Mouse (Mus musculus) layer of hippocampus, adult 9-10 months (tissue): Measurements from ENCODE around the gene Galt.
A peak's percentile ranks its signal among the peaks of the same experiment; 100 is the strongest.

ENCODE experiments used
- DNase-seq: peaks from one replicate; pipeline ENCODE4 v3.0.0; 2022; ENCODE audit warnings: low spot score

Galt gene

DNA sequence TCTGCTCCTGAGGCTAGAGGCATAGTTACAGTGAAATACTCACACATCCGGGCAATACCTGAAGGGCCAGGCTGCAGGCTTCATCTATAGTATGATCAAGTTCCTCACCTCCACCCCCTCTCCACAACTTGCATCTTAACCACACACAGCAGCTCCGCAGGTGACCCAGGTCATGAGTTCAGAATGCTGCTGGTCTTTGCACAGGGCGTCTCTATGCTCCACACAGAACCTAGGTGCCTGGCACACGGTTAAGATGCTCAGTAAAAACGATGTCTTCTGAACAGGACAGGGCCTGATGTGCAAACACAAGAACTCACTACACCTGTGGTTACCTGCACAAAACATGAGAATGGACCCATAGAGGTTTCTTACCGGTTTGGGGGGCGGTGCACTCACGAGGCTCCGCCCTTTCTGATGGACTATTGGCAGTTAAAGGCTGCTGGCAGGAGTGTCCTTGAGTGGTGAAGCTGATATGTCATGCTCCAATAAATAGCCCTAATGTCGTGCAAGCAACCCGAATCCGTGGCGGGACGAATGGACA lies at the start of gene Galt:
TSS of gene Galt (plus strand) at position 432 of the 541 bp plus-strand sequence.
- no peak for DNase-seq

GRCm38 (mm10) chr4:41705922-41706754 lies 48.9 kb upstream of the Galt start:
- DNase-seq: no peak

GRCm38 (mm10) chr4:41707011-41707535 lies 48.0 kb upstream of the Galt start:
- no peak for DNase-seq

DNA sequence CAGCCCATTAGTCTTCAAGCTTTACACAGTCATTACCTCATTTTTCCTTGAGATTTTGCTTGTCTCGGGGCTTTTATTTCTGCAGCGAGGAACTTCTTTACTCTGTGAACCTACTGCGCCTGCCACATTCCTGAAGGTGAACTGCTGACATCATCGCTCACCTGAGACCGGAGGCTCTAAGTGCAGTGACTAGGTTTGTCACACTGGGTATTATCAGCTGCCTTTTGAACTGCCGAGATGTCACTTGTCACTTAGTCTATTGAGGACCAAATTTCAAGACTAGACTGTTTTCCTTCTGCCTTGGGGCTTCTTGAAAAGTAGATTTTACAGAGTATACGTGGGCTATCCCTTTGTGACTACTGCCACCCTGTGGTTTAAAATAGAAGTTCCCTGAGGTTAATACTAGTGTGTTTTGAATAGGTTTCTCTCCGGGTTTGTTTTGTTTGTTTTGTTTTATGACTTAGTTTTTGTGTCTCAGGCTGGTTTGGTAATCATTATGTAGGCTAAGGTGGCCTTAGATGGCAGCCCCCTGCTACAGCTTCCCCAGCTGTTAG lies 46.8 kb upstream of the Galt start:
- peak; percentile 83 for DNase-seq

- DNase-seq: no peak
These were observed 44.8 kb upstream of the Galt start for GRCm38 (mm10) chr4:41710229-41710628.

DNA sequence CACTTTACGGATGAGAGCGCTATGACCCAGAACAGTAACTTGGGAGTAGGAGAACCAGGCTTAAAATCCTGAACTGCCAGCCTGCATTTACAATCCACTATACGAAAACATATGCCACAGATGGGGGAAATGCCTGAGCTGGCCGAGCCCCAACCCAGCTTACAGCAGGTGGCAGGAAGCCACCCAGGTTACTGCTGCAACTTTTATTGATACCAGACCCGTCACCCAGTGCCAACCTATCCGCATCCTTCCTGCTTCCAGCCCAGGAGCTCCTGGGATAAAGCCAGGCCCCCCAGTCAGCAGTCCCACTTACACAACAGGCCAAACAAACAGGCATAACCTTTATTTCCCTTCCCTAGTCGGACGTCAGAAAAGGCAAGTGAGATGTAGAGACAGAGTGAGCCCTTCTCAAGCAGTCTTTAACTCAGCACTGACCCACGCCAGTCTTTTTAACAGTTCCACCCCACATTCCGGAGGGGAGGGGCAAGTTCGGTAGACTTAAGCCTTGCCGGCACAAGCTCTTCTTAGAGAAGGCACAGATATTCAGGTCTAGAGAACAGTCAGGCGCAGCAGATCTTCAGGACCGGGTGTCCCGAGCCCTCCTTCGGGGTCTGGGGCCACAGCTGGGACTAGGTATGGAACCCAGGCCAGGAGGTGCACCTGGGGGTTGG lies 43.2 kb upstream of the Galt start:
- no peak for DNase-seq

- no peak for DNase-seq
These were observed 42.4 kb upstream of the Galt start for GRCm38 (mm10) chr4:41712421-41713196.

- peak; percentile 65 for DNase-seq
These were observed 41.6 kb upstream of the Galt start, which contains the start of gene Rpp25l for GRCm38 (mm10) chr4:41713197-41714067. Gene Rpp25l, minus strand, starts transcription at chr4:41713534.

- peak; percentile 64 for DNase-seq
These were observed 40.8 kb upstream of the Galt start for GRCm38 (mm10) chr4:41714276-41714675.

- no peak for DNase-seq
These were observed 39.9 kb upstream of the Galt start for GRCm38 (mm10) chr4:41715082-41715481.

GRCm38 (mm10) chr4:41715596-41715995 lies 39.4 kb upstream of the Galt start:
- no peak for DNase-seq

GRCm38 (mm10) chr4:41716834-41717233 lies 38.2 kb upstream of the Galt start:
- DNase-seq: no peak

DNA sequence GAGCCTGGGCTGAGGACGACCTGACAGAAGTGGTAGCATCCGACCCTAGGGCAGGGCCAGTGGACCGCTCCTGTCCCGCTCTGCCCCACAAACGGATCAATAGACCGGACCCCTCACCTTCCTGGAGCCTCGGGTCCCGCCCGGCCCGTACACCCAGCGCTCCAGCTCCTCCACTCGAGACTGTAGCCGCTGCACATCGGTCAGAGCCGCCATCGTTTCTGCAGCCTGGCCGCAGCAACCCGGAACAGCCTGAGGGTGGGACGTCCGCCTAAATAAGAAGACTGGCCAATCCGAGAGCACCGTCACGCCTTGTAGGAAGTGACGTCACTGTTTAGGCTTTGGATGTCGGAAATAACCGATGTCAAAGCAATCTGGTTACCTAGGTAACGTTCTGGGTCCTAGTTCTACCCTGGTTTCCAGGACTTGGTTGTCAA lies 32.1 kb upstream of the Galt start, which contains the start of gene Dctn3:
TSS of gene Dctn3 (minus strand) at position 253 of the 434 bp plus-strand sequence.
- DNase-seq: peak; percentile 93

- DNase-seq: no peak
These were observed 28.0 kb upstream of the Galt start for GRCm38 (mm10) chr4:41726826-41727621.

GRCm38 (mm10) chr4:41731052-41731765 lies 23.8 kb upstream of the Galt start, which contains the start of gene Arid3c:
Gene Arid3c, minus strand, starts transcription at chr4:41731142.
- DNase-seq: no peak

- DNase-seq: peak; percentile 78
These were observed 17.3 kb upstream of the Galt start for GRCm38 (mm10) chr4:41737602-41738255.

DNA sequence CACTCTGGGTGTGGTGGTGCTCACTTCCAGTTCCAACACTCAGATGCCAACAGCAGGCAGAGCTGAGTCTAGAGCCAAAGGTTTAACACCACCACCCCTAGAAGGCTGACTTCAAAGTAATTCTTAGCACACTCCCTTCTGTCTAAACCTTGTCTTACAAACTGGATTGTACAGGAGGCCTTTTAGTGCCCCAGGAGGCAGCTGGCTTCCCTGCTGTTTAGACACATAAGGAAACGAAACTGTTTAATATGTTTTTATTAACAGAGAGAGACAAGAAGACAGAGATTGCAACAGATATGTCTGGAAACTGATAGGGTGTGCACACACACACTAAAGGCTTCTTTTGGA lies 16.8 kb upstream of the Galt start:
- DNase-seq: no peak

GRCm38 (mm10) chr4:41739260-41739659 lies 15.8 kb upstream of the Galt start:
- DNase-seq: no peak
